Mouse (Mus musculus) urinary bladder, adult 18-20 months (tissue): Measurements from ENCODE around the gene Fbn1.

Experiments used
- DNase-seq, 2 experiments: peaks; one replicate each; pipeline ENCODE4 v3.0.0; 2022; ENCODE audit warnings: low spot score in 2 of 2, mixed read lengths in 2 of 2

Gene Fbn1

DNA sequence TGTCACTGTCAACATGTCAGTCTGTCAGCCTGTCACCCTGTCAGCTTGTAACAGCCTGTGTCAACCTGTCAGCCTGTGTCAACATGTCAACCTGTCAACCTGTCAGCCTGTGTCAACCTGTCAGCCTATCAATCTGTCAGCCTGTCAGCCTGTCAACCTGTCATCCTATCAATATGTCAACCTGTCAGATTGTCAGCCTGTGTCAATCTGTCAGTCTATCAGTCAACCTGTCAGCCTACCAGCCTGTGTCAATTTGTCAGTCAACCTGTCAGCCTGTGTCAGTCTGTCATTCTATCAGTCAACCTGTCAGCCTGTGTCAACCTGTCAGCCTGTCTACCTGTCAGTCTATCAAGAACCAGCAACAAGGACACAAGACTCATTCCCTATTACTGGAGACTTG is 6.3 kb downstream of the Fbn1 start:
- no peak for DNase-seq

DNA sequence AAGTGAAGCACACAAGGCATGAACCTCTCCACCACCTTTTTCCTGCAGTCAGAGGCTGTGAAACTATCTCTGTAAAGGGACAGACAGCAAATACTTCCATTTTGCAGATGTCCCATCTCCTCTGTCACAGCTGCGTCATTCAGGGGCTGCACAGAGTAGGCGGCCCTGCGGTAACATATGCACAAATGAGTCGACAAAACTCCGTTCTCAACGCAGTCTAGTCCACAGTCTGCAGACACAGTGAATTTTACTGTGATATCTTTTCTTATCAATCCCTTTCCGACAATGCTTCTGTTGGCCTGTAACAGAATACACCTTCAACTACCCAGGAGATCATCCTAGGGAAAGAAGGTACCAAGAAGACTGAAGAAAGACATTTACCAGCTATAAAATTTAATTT is 9.6 kb downstream of the Fbn1 start:
- DNase-seq, result no peak

GRCm38 (mm10) chr2:125496696-125497095 is 11.1 kb downstream of the Fbn1 start:
- DNase-seq, result no peak

- no peak for DNase-seq
These were observed 12.7 kb downstream of the Fbn1 start for GRCm38 (mm10) chr2:125494831-125495812.

- DNase-seq, result no peak
These were observed 13.5 kb downstream of the Fbn1 start for GRCm38 (mm10) chr2:125494291-125494690.

DNA sequence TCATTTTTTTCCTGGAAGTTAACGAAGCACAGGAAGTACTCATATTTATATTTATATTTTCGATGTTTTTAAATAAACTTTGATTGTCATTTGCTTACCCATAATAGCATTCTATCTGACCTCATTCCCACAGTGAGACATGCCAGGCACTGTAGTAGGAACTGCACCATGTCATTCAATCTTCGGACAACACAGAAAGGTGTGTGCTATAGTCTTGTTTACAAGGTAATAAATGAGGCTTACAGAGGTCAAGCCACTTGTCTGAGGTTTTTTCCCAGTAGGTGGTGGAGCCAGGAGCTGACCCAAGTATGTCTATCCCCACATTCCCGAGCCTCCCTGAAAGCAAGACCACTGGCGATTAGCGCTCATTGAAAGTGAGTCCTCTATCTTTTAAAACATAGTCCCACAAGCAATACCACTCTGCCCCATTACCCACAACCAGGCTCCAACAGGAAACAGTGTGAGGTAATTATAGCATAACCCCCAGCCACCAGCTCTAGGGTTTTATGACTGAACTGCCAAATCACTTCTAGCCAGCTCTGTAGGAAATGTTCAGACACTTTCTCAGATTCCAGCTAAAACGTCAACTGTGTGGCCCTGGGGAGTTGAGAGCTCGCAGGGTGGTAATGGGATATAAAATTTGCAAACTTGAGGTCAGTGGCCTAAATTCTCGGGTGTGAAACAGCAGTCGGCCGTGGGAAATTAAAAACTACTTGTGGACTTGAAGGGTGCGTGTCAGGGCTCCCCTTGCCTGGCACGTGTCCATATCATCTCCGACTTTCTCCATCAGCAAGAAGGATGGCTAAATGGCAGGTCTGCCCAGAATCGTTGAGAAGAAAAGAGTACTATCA is 15.5 kb downstream of the Fbn1 start:
- no peak for DNase-seq

- DNase-seq, result no peak
These were observed 17.8 kb downstream of the Fbn1 start for GRCm38 (mm10) chr2:125489979-125490378.

- no peak for DNase-seq
These were observed 22.9 kb downstream of the Fbn1 start for GRCm38 (mm10) chr2:125484910-125485309.

DNA sequence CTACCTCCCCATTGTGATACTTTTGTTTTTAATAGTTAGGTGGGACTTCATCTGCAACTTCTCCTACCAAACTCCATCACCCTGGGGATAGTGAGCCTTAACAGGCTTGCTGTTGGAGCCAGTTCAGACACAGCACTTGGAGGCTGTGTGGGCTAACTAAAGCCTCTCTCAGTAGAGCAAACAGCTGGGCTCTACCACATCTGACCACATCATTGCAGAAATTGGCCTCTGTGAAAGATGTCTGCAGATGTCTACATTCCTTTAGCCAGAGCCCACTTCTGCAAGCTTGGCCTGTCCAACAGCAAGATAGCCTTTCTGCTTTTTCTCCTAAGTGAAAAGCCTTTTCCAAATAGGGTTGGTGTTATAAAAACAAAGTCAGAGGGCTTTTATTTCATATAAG is 23.6 kb downstream of the Fbn1 start:
- DNase-seq, result no peak

- DNase-seq, result no peak
These were observed 26.1 kb downstream of the Fbn1 start for GRCm38 (mm10) chr2:125481531-125482317.

GRCm38 (mm10) chr2:125481116-125481515 is 26.7 kb downstream of the Fbn1 start:
- DNase-seq, result no peak

GRCm38 (mm10) chr2:125480057-125480456 is 27.7 kb downstream of the Fbn1 start:
- DNase-seq, result no peak

DNA sequence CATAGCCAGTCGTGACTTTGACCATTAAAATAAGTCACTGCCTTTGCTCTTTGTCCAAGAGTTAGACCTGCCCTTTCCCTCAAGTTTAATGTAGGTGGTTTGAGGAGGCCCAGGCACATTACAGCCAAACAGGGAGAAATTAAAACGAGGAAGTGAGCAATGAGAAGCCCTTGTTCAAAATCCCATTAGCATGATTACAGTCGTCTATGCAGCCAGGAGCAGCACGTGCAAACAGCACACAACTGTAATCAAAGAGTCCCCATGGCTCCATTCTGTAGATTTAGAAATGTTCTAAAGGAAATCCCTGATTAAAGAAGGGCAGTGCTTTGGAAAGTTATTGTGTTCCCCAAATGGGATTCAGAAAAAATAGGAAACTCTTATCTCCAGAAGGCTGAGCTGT is 29.1 kb downstream of the Fbn1 start:
- no peak for DNase-seq

- DNase-seq, result no peak
These were observed 30.4 kb downstream of the Fbn1 start for GRCm38 (mm10) chr2:125477367-125477766.

DNA sequence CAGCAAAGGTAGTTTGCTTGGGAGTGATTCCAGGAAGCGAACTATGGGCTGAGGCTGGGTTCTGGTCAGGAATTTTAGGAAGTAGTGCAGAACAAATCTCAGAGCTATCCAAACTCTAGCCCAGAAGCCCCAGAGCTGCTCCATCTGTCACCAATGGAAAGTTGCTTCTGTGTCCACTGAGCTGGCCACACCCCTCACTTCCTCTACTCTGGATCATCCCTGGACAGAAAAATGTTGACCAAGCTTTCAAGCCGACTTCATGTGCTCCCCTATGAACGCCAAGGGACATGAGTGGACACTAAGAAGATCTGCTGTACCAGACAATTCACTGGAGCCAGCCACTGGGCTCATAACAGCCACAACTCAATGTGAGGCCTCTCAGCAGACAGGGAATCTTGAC is 31.6 kb downstream of the Fbn1 start:
- no peak for DNase-seq

GRCm38 (mm10) chr2:125474690-125475089 is 33.1 kb downstream of the Fbn1 start:
- no peak for DNase-seq

GRCm38 (mm10) chr2:125473228-125473627 is 34.6 kb downstream of the Fbn1 start:
- DNase-seq, result no peak

DNA sequence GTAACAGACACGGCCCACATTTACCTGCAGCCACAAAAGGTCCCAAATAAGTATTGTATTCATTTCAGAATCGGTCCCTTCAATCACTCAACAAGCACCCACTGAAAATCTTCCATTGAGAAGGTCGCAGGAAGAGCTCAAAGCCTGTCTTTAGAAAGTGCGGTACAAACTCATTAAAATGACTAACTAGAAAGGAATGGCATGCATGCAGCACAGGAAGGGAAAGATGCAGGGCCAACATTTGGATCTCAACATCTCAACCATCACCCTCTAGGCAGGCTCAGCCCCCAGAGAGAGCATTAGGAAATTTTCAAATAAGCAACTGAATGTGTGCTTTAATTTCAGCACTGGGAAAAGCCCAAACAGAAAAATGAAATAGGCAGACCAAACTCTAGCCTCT is 36.1 kb downstream of the Fbn1 start:
- no peak for DNase-seq

DNA sequence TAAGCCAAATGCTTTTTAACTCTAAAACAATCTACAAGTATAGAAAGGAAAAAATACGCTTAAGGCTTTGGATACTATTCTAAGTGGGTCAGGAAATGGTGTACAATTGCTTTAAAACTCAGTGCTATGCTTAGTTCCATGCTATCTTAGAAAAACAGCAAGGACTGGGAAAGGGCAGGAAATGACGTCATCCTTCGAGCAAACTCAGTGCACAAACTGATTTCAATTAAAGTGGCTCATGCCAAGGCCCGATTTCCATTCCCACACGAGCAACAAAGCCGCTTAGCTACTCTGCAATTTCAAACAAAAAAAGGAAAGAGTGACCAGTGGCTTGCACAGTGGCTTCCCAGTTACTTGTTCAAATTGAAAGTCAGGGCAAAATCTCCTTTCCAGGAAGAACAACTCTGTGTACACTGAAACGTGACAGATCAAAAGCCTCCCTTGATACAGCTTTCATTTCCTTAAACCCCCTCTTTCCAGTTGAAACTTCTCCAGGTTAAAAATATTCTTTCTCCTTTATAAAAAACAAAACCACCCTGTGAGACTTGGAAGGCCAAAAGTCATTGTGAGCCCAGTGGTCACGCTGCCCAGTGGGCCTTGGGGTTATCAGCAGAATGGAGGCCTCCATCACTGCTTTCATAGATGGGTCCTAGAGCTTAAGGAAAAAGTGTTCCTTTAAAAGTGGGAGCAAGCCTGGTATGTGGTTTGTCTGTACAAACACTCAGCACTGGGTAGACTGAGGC is 37.1 kb downstream of the Fbn1 start:
- DNase-seq, result no peak

DNA sequence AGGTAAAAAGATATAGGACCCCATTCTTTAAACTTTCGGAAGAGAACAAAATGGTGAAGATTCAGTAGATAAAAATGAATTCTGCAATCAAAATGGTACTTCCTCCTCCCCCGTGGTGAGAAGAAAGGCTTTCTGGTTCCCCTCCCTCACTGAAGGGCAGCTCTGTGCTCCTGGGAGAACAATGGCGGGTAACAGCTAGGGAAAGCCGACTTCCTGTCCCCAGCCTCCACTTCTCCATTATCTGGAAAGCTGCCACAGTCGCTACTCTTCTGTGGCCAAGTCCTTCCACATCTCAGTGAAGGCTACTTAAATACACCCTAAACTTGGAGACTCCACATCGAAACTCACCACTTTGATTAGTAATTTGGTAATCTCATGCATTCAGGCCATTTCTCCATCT is 43.8 kb downstream of the Fbn1 start:
- DNase-seq, result no peak

DNA sequence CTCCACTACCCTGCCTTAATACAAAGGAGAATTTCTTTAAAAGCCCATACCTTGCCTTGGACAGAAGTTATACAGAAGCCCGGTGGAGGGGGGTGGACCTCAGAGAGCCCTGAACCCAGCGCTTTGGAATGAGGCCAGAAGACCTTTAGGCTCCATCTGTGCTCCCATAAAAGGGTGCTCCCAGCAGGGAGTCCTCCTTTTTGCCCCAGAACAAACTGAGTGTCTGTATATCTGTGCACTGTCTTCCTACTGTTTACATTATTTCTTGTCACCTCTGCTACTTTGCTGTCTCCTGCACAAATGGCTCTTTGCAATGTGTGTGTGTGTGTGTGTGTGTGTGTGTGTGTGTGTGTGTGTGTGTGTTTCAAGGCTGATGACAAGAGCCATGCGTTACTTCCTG is 48.7 kb downstream of the Fbn1 start:
- DNase-seq, result no peak
